In the genomic region with DNA sequence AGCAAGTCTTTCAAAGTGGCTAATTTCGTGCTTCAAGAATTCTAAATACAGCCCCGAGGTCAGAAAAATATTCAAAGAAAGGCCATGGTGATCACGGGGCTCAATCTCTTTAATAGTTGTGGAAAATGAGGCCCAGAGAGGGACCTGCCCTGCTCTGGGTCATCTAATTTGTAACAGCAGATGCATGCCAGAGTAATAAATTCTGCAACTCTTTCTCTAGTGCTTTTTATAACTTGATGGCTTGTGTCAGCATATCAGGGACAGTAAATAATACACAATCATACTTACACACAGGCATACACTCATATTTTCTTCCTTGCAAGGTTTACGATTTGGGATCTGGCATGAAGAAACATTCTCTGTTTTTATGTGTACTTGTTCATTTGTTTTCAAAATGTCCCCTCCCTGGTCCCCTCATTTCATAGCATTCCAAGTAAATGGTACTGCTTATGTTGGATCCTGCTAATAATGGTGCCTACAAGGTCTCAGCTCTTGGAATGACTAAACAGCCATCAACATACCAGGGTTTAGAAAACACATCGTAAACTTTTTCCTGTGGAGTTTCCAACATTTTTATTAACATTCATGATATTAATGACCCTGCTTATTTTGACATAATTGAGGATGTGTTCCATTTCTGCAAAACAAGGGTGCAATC, we compare ENCODE assay signal across 11 mouse cellular contexts. TPM values are rescaled to one million over a fixed set of nuclear protein-coding genes. Genes with fewer than 3 reads are reported as not detected.
A peak's percentile ranks its signal among the peaks of the same experiment; 100 is the strongest.
DNase-seq lines count a peak whose midpoint lies in the region; ATAC-seq lines count a peak whose summit lies in the region.
"Had no signal": no experiment of that assay in that cellular context is flagged by ENCODE, and none has a peak within 500 bp of the region (broad histone marks: within the 10 kb centered on the region; RNA-seq: fewer than 3 reads in every experiment).

No protein-coding gene starts in this region.

- ATAC-seq in kidney, embryonic 16.5 days (ENCODE audit: low FRiP score, low TSS enrichment), result peak; percentile 35; the same call in 1 of the 2 replicates
- peak; percentile 36; the same call in 1 of the 2 replicates for ATAC-seq in forebrain, embryonic 12.5 days (ENCODE audit: low FRiP score)
- ATAC-seq in hindbrain, embryonic 15.5 days (ENCODE audit: low FRiP score, low read depth), result no peak

- H3K4me2 ChIP-seq in kidney, embryonic 16.5 days (replicated peaks; ENCODE audit: low read depth, low read length), result peak overlapping the region; percentile 32
- H3K4me2 ChIP-seq in forebrain, embryonic 12.5 days, result no peak overlapping the region
- peak overlapping the region; percentile 16; the same call in 1 of the 2 replicates for H3K4me2 ChIP-seq in hindbrain, embryonic 15.5 days

- no peaks in the 10 kb centered on the region for H3K9me3 ChIP-seq in kidney, embryonic 16.5 days (ENCODE audit: low read length)
- H3K9me3 ChIP-seq in embryonic facial prominence, embryonic 10.5 days, result no peaks in the 10 kb centered on the region
- H3K9me3 ChIP-seq in forebrain, embryonic 12.5 days, result no peaks in the 10 kb centered on the region
- no peaks in the 10 kb centered on the region for H3K9me3 ChIP-seq in hindbrain, embryonic 15.5 days
- H3K9me3 ChIP-seq: liver, embryonic 13.5 days had no signal

- no peak overlapping the region for H3K4me3 ChIP-seq in kidney, embryonic 16.5 days (ENCODE audit: low read length)
- H3K4me3 ChIP-seq in embryonic facial prominence, embryonic 10.5 days, result peak overlapping the region; percentile 30; the same call in 1 of the 2 replicates
- H3K4me3 ChIP-seq in forebrain, embryonic 12.5 days (replicated peaks), result no peak overlapping the region
- no peak overlapping the region for H3K4me3 ChIP-seq in hindbrain, embryonic 15.5 days
- H3K4me3 ChIP-seq: left cerebral cortex, adult 2 months; liver, embryonic 13.5 days had no signal

- no peak overlapping the region for H3K9ac ChIP-seq in kidney, embryonic 16.5 days (replicated peaks; ENCODE audit: low read length)
- no peak overlapping the region for H3K9ac ChIP-seq in forebrain, embryonic 12.5 days
- no peak overlapping the region for H3K9ac ChIP-seq in hindbrain, embryonic 15.5 days
- H3K9ac ChIP-seq: liver, embryonic 13.5 days had no signal

- no peaks in the 10 kb centered on the region for H3K27me3 ChIP-seq in kidney, embryonic 16.5 days (ENCODE audit: insufficient read depth, low read length)
- peaks cover 9% of the 10 kb centered on the region for H3K27me3 ChIP-seq in embryonic facial prominence, embryonic 10.5 days (replicated peaks; ENCODE audit: low read depth, poor library complexity, severe bottlenecking)
- peaks cover 12% of the 10 kb centered on the region for H3K27me3 ChIP-seq in forebrain, embryonic 12.5 days
- no peaks in the 10 kb centered on the region for H3K27me3 ChIP-seq in hindbrain, embryonic 15.5 days
- H3K27me3 ChIP-seq: liver, embryonic 13.5 days had no signal

- WGBS in kidney, embryonic 16.5 days, result 23% methylated on average over 5 of the region's 5 CpGs
- WGBS in embryonic facial prominence, embryonic 10.5 days, result 36% methylated on average over 5 of the region's 5 CpGs
- 27% methylated on average over 5 of the region's 5 CpGs for WGBS in forebrain, embryonic 12.5 days
- WGBS in hindbrain, embryonic 15.5 days, result 33% methylated on average over 5 of the region's 5 CpGs

- peaks cover 7% of the 10 kb centered on the region for H3K4me1 ChIP-seq in kidney, embryonic 16.5 days (ENCODE audit: insufficient read depth, low read length)
- peaks cover 17% of the 10 kb centered on the region for H3K4me1 ChIP-seq in embryonic facial prominence, embryonic 10.5 days
- peaks cover 11% of the 10 kb centered on the region for H3K4me1 ChIP-seq in forebrain, embryonic 12.5 days
- peaks cover 8% of the 10 kb centered on the region for H3K4me1 ChIP-seq in hindbrain, embryonic 15.5 days (replicated peaks)

- no peak for DNase-seq in kidney, adult 8-10 months
- DNase-seq in embryonic facial prominence, embryonic 10.5 days (ENCODE audit: low spot score), result peak; percentile 31
- no peak for DNase-seq in frontal cortex, adult 2 months (ENCODE audit: extremely low spot score in 1 of 2, low spot score in 1 of 2)
- no peak for DNase-seq in embryo, embryonic 10.5 days (ENCODE audit: low spot score)
- no peak for DNase-seq in lung, postnatal 10 days
- DNase-seq: cerebellum, adult 9-11 months; liver, embryonic 13.5 days had no signal

- no peaks in the 10 kb centered on the region for H3K36me3 ChIP-seq in kidney, embryonic 16.5 days (ENCODE audit: insufficient read depth, low read length)
- H3K36me3 ChIP-seq in embryonic facial prominence, embryonic 10.5 days (replicated peaks), result no peaks in the 10 kb centered on the region
- no peaks in the 10 kb centered on the region for H3K36me3 ChIP-seq in forebrain, embryonic 12.5 days (replicated peaks)
- no peaks in the 10 kb centered on the region for H3K36me3 ChIP-seq in hindbrain, embryonic 15.5 days
- H3K36me3 ChIP-seq: liver, embryonic 13.5 days had no signal

- H3K27ac ChIP-seq in kidney, embryonic 16.5 days (ENCODE audit: low read length), result no peak overlapping the region
- peak overlapping the region; percentile 71; the same call in 1 of the 2 replicates for H3K27ac ChIP-seq in embryonic facial prominence, embryonic 10.5 days (replicated peaks)
- H3K27ac ChIP-seq in forebrain, embryonic 12.5 days, result no peak overlapping the region
- H3K27ac ChIP-seq in hindbrain, embryonic 15.5 days (replicated peaks), result no peak overlapping the region
- H3K27ac ChIP-seq: left cerebral cortex, adult 2 months; liver, embryonic 13.5 days had no signal

RNA-seq across cellular contexts. Expression of gene Cmpk2, which starts 19.7 kb away (rescaled TPM):
- 8.9 and 9.2 TPM in 2 replicates for polyA plus RNA-seq in kidney, embryonic 16.5 days (2015; fragmentation: Nextera tagmentation; extraction: Ambion mirVana)
- polyA plus RNA-seq in embryonic facial prominence, embryonic 10.5 days (2016; fragmentation: Nextera tagmentation; extraction: Ambion mirVana), result 3.8 and 4.1 TPM in 2 replicates
- polyA plus RNA-seq in forebrain, embryonic 12.5 days (2016; fragmentation: Nextera tagmentation; extraction: Ambion mirVana), result 6.1 and 7.2 TPM in 2 replicates
- polyA plus RNA-seq in hindbrain, embryonic 15.5 days (2015; fragmentation: Nextera tagmentation; extraction: Ambion mirVana), result 19.8 and 20.0 TPM in 2 replicates
- polyA plus RNA-seq in frontal cortex, adult 2 months (2012; rRNA removed), result 12.6 and 14.8 TPM in 2 replicates

RNA-seq across cellular contexts. Expression of gene Rsad2, which starts 32.5 kb away (rescaled TPM):
- polyA plus RNA-seq in kidney, embryonic 16.5 days (2015; fragmentation: Nextera tagmentation; extraction: Ambion mirVana), result 27.3 and 28.0 TPM in 2 replicates
- polyA plus RNA-seq in embryonic facial prominence, embryonic 10.5 days (2016; fragmentation: Nextera tagmentation; extraction: Ambion mirVana), result 0.25 and 0.33 TPM in 2 replicates
- polyA plus RNA-seq in forebrain, embryonic 12.5 days (2016; fragmentation: Nextera tagmentation; extraction: Ambion mirVana), result 0.36 and 0.79 TPM in 2 replicates
- 0.51 and 1.5 TPM in 2 replicates for polyA plus RNA-seq in hindbrain, embryonic 15.5 days (2015; fragmentation: Nextera tagmentation; extraction: Ambion mirVana)
- 1.2 TPM in 2 replicates for polyA plus RNA-seq in frontal cortex, adult 2 months (2012; rRNA removed)

Comparison
In these comparisons a context has a peak if more than half of its experiments do, and no peak if none do; other contexts are left out.
1. RNA of gene Rsad2, which starts 32.5 kb away (polyA plus RNA-seq): 27.3 to 28.0 TPM in kidney, embryonic 16.5 days; 1.2 TPM in frontal cortex, adult 2 months, 0.36 to 0.79 TPM in forebrain, embryonic 12.5 days, 0.51 to 1.5 TPM in hindbrain, embryonic 15.5 days and 0.25 to 0.33 TPM in embryonic facial prominence, embryonic 10.5 days; every median in the first group is over 10 times any median in the second.